Mouse (Mus musculus) midbrain, embryonic 13.5 days (tissue): ENCODE results near the gene Foxred2. TPM values are rescaled to one million over a fixed set of nuclear protein-coding genes. Genes with fewer than 3 reads are reported as not detected.
A peak's percentile ranks its signal among the peaks of the same experiment; 100 is the strongest.

ENCODE experiments used
- ATAC-seq: fragments of 200-750 bp; cut with Nextera tagmentation; 2 replicates; pipeline ENCODE4 v1.8.0; 2017; ENCODE audit warnings: mild to moderate bottlenecking, moderate TSS enrichment, moderate library complexity
- H3K27ac ChIP-seq: fragments of 300-500 bp; sonication (generic); 2 replicates; pipeline ENCODE4 v1.5.1; 2015; ENCODE audit warnings: inconsistent platforms, mild to moderate bottlenecking, moderate library complexity
- H3K27me3 ChIP-seq: fragments of 300-500 bp; sonication (generic); 2 replicates; pipeline ENCODE4 v1.6.1; 2015; ENCODE audit warnings: mild to moderate bottlenecking, inconsistent platforms
- H3K36me3 ChIP-seq: fragments of 300-500 bp; sonication (generic); 2 replicates; pipeline ENCODE4 v1.6.1; 2015; ENCODE audit warnings: mild to moderate bottlenecking, inconsistent platforms
- H3K4me1 ChIP-seq: fragments of 300-500 bp; sonication (generic); replicated peaks from 2 replicates; pipeline ENCODE4 v1.6.1; 2015; ENCODE audit warnings: inconsistent platforms
- H3K4me2 ChIP-seq: fragments of 300-500 bp; sonication (generic); replicated peaks from 2 replicates; pipeline ENCODE4 v1.6.1; 2015; ENCODE audit warnings: moderate library complexity, mild to moderate bottlenecking, inconsistent platforms
- H3K4me3 ChIP-seq: fragments of 300-500 bp; sonication (generic); replicated peaks from 2 replicates; pipeline ENCODE4 v1.5.1; 2015; ENCODE audit warnings: mild to moderate bottlenecking, inconsistent platforms
- H3K9ac ChIP-seq: fragments of 300-500 bp; sonication (generic); replicated peaks from 2 replicates; pipeline ENCODE4 v1.6.1; 2015; ENCODE audit warnings: mild to moderate bottlenecking, inconsistent platforms
- H3K9me3 ChIP-seq: fragments of 300-500 bp; sonication (generic); 2 replicates; pipeline ENCODE4 v1.6.1; 2016; ENCODE audit warnings: mild to moderate bottlenecking, inconsistent platforms
- WGBS: fragments of 180-500 bp; shearing (Covaris S2); methylation state at CpG from one replicate; pipeline ENCODE4 v1.1.7; 2015; 5-methylcytosine and 5-hydroxymethylcytosine counted together
- polyA plus RNA-seq: library from polyadenylated mRNA; unstranded; fragments of >200 nt; fragmentation: Nextera tagmentation; extraction: Ambion mirVana; gene quantifications from 2 replicates; pipeline ENCODE4 v1.2.1, GENCODE M21; 2015

The Foxred2 gene
- polyA plus RNA-seq: 6.9 and 8.1 TPM in 2 replicates

GRCm38 (mm10) chr15:77956404-77956901 lies at the start of gene Foxred2:
Foxred2 (minus strand) TSS chr15:77956722.
- WGBS: under 1% methylated on average over 39 of the region's 39 CpGs
- ATAC-seq: peak; percentile 91
- H3K4me2 ChIP-seq: peak within 1 kb of the TSS; percentile 87
- H3K27ac ChIP-seq: peak within 1 kb of the TSS; percentile 37
- peaks cover 2% of the 10 kb centered on the region; the same call in 1 of the 2 replicates for H3K27me3 ChIP-seq
- H3K36me3 ChIP-seq: peaks cover 52% of the 10 kb centered on the region
- peaks cover 33% of the 10 kb centered on the region for H3K4me1 ChIP-seq
- no peaks in the 10 kb centered on the region for H3K9me3 ChIP-seq
- peak within 1 kb of the TSS; percentile 53 for H3K4me3 ChIP-seq
- H3K9ac ChIP-seq: peak within 1 kb of the TSS; percentile 76

GRCm38 (mm10) chr15:78003929-78004328 lies 47.4 kb upstream of the Foxred2 start:
- ATAC-seq: no peak
- Histone ChIP-seq H3K36me3 (no peaks in the 10 kb centered on the region), H3K4me1 (peaks cover 16% of the 10 kb centered on the region; the same call in 1 of the 2 replicates), H3K4me3 (no peak overlapping the region), H3K4me2 (no peak overlapping the region), H3K9me3 (no peaks in the 10 kb centered on the region), H3K27me3 (no peaks in the 10 kb centered on the region), H3K27ac (no peak overlapping the region), H3K9ac (no peak overlapping the region)
- 50% methylated on average over 9 of the region's 9 CpGs for WGBS

- Histone ChIP-seq H3K4me3 (no peak overlapping the region), H3K27ac (no peak overlapping the region), H3K9ac (no peak overlapping the region), H3K36me3 (no peaks in the 10 kb centered on the region), H3K4me1 (peaks cover 19% of the 10 kb centered on the region), H3K9me3 (no peaks in the 10 kb centered on the region), H3K4me2 (no peak overlapping the region), H3K27me3 (no peaks in the 10 kb centered on the region)
- WGBS: 15% methylated on average over 5 of the region's 5 CpGs
- no peak for ATAC-seq
Observed at GRCm38 (mm10) chr15:78001400-78001799, 44.9 kb upstream of the Foxred2 start.

GRCm38 (mm10) chr15:77988541-77988940 lies 32.0 kb upstream of the Foxred2 start:
- Histone ChIP-seq H3K4me2 (no peak overlapping the region), H3K36me3 (no peaks in the 10 kb centered on the region), H3K9ac (no peak overlapping the region), H3K27me3 (no peaks in the 10 kb centered on the region), H3K9me3 (no peaks in the 10 kb centered on the region), H3K27ac (no peak overlapping the region), H3K4me1 (no peaks in the 10 kb centered on the region), H3K4me3 (no peak overlapping the region)
- WGBS: 83% methylated on average over 5 of the region's 5 CpGs
- no peak for ATAC-seq

- Histone ChIP-seq H3K27me3 (0 out of 2 replicates have a peak, but pooled peaks cover 6% of the 10 kb centered on the region), H3K27ac (no peak overlapping the region), H3K9ac (no peak overlapping the region), H3K4me2 (no peak overlapping the region), H3K36me3 (no peaks in the 10 kb centered on the region), H3K9me3 (no peaks in the 10 kb centered on the region), H3K4me1 (0 out of 2 replicates have a peak, but pooled peaks cover 5% of the 10 kb centered on the region), H3K4me3 (no peak overlapping the region)
- 41% methylated on average over 3 of the region's 3 CpGs for WGBS
- no peak for ATAC-seq
Observed at GRCm38 (mm10) chr15:77983391-77983790, 26.9 kb upstream of the Foxred2 start.

GRCm38 (mm10) chr15:77982195-77982939 lies 25.8 kb upstream of the Foxred2 start:
- WGBS: 28% methylated on average over 18 of the region's 18 CpGs

GRCm38 (mm10) chr15:77981181-77981680 lies 24.7 kb upstream of the Foxred2 start:
- WGBS: 68% methylated on average over 5 of the region's 5 CpGs
- no peak for ATAC-seq
- Histone ChIP-seq H3K4me1 (0 out of 2 replicates have a peak, but pooled peaks cover 5% of the 10 kb centered on the region), H3K9me3 (no peaks in the 10 kb centered on the region), H3K36me3 (no peaks in the 10 kb centered on the region), H3K27ac (no peak overlapping the region), H3K27me3 (0 out of 2 replicates have a peak, but pooled peaks cover 8% of the 10 kb centered on the region), H3K4me3 (no peak overlapping the region), H3K4me2 (no peak overlapping the region), H3K9ac (no peak overlapping the region)

More at GRCm38 (mm10) chr15:77982195-77982939, 25.8 kb upstream of the Foxred2 start:
- Histone ChIP-seq H3K36me3 (no peaks in the 10 kb centered on the region), H3K4me2 (no peak overlapping the region), H3K4me1 (0 out of 2 replicates have a peak, but pooled peaks cover 5% of the 10 kb centered on the region), H3K9me3 (no peaks in the 10 kb centered on the region), H3K27me3 (0 out of 2 replicates have a peak, but pooled peaks cover 8% of the 10 kb centered on the region), H3K9ac (peak overlapping the region; percentile 6; the same call in 1 of the 2 replicates), H3K27ac (no peak overlapping the region), H3K4me3 (no peak overlapping the region)
- ATAC-seq: peak; percentile 74

- H3K36me3 ChIP-seq: no peaks in the 10 kb centered on the region
- no peak overlapping the region for H3K4me3 ChIP-seq
- 86% methylated on average over 10 of the region's 10 CpGs for WGBS
- H3K4me1 ChIP-seq: 0 out of 2 replicates have a peak, but pooled peaks cover 5% of the 10 kb centered on the region
- H3K9ac ChIP-seq: no peak overlapping the region
- no peaks in the 10 kb centered on the region for H3K9me3 ChIP-seq
- H3K4me2 ChIP-seq: no peak overlapping the region
- no peak overlapping the region for H3K27ac ChIP-seq
- no peak for ATAC-seq
- H3K27me3 ChIP-seq: 0 out of 2 replicates have a peak, but pooled peaks cover 8% of the 10 kb centered on the region
Observed at GRCm38 (mm10) chr15:77979427-77979865, 22.9 kb upstream of the Foxred2 start.

GRCm38 (mm10) chr15:77977663-77978062 lies 21.1 kb upstream of the Foxred2 start:
- no peaks in the 10 kb centered on the region for H3K9me3 ChIP-seq
- H3K36me3 ChIP-seq: no peaks in the 10 kb centered on the region
- 77% methylated on average over 3 of the region's 3 CpGs for WGBS
- no peak for ATAC-seq
- H3K9ac ChIP-seq: no peak overlapping the region
- H3K27ac ChIP-seq: no peak overlapping the region
- H3K27me3 ChIP-seq: 0 out of 2 replicates have a peak, but pooled peaks cover 8% of the 10 kb centered on the region
- no peak overlapping the region for H3K4me2 ChIP-seq
- 0 out of 2 replicates have a peak, but pooled peaks cover 4% of the 10 kb centered on the region for H3K4me1 ChIP-seq
- H3K4me3 ChIP-seq: no peak overlapping the region

GRCm38 (mm10) chr15:77974165-77974841 lies 17.8 kb upstream of the Foxred2 start:
- H3K4me2 ChIP-seq: no peak overlapping the region
- H3K4me1 ChIP-seq: peaks cover 15% of the 10 kb centered on the region
- H3K27me3 ChIP-seq: 0 out of 2 replicates have a peak, but pooled peaks cover 2% of the 10 kb centered on the region
- ATAC-seq: no peak
- H3K4me3 ChIP-seq: no peak overlapping the region
- H3K36me3 ChIP-seq: no peaks in the 10 kb centered on the region
- WGBS: 74% methylated on average over 6 of the region's 6 CpGs
- H3K9ac ChIP-seq: no peak overlapping the region
- H3K9me3 ChIP-seq: no peaks in the 10 kb centered on the region
- H3K27ac ChIP-seq: no peak overlapping the region

- under 1% methylated on average over 72 of the region's 72 CpGs for WGBS
- Histone ChIP-seq H3K36me3 (peaks cover 29% of the 10 kb centered on the region), H3K4me1 (peaks cover 23% of the 10 kb centered on the region), H3K27ac (peak within 1 kb of the TSS; percentile 98), H3K27me3 (no peaks in the 10 kb centered on the region), H3K4me2 (peak within 1 kb of the TSS; percentile 96), H3K4me3 (peak within 1 kb of the TSS; percentile 95), H3K9me3 (no peaks in the 10 kb centered on the region), H3K9ac (peak within 1 kb of the TSS; percentile 97)
- ATAC-seq: peak; percentile 88
Observed at GRCm38 (mm10) chr15:77970470-77971292, 14.2 kb upstream of the Foxred2 start, which contains the start of gene Eif3d. Eif3d (minus strand) TSS chr15:77970813.
